Mouse (Mus musculus) megakaryocyte, embryonic 14.5 days (primary cell): ENCODE results near the gene Strbp. TPM values are rescaled to one million over a fixed set of nuclear protein-coding genes. Genes with fewer than 3 reads are reported as not detected.
"Not testable (repeated sequence)": the region's sequence is repeated elsewhere in the genome, so short reads cannot be mapped to it uniquely, and the experiment has no call there.

Experiments
- H3K27me3 ChIP-seq: replicated peaks from 2 replicates; pipeline ENCODE3; 2012; ENCODE audit warnings: inconsistent platforms
- H3K36me3 ChIP-seq: replicated peaks from 2 replicates; pipeline ENCODE3; 2012; ENCODE audit warnings: low read length, inconsistent platforms, mixed read lengths
- H3K4me1 ChIP-seq: 2 replicates; pipeline ENCODE4 v1.6.1; 2012; ENCODE audit warnings: inconsistent platforms
- H3K4me3 ChIP-seq: replicated peaks from 2 replicates; pipeline ENCODE3; 2012; ENCODE audit warnings: moderate library complexity, mild to moderate bottlenecking, inconsistent platforms
- H3K9me3 ChIP-seq: 2 replicates; pipeline ENCODE4 v1.6.1; 2012; ENCODE audit warnings: inconsistent platforms
- FLI1 ChIP-seq: IDR thresholded peaks from 2 replicates; pipeline ENCODE4 v1.6.1; 2012; ENCODE audit warnings: low read length, inconsistent platforms, mixed read lengths
- GATA1 ChIP-seq: IDR thresholded peaks from 3 replicates; pipeline ENCODE4 v1.6.1; 2012; ENCODE audit warnings: mixed read lengths, low read length, inconsistent platforms, borderline replicate concordance
- polyA plus RNA-seq: library from polyadenylated mRNA; stranded (reverse); fragments of >175 nt; gene quantifications from 2 replicates; pipeline ENCODE4 v1.2.3, GENCODE M21; 2012; ENCODE audit warnings: low replicate concordance; ENCODE audit not compliant: insufficient read depth

Strbp gene
- polyA plus RNA-seq, 1 experiment: 3.3 TPM

DNA sequence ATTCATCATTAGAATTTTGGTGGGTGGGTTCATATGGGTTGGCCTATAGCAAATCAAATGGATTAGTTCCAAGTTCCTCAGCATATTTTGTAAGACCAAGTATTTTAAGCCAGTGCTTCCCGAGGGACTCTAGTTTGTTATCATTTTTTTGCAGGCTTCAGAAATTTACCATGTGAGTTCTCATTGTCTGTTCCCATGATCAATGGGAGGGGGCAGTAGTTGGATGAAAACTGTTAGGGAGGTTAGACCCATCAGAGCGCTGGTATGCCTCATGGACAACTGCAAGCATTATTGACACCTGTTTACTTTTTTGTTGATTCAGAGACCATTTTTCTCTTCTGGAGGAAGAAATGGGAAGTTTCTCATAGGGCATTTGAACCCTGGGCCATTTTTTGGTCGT is 172.0 kb downstream of the Strbp start:
- H3K4me3 ChIP-seq: no peak overlapping the region
- no peak for TF ChIP-seq GATA1
- no peak for TF ChIP-seq FLI1
- peaks cover 64% of the 10 kb centered on the region for H3K36me3 ChIP-seq
- no peaks in the 10 kb centered on the region for H3K9me3 ChIP-seq
- H3K4me1 ChIP-seq: peaks cover 52% of the 10 kb centered on the region
- H3K27me3 ChIP-seq: no peaks in the 10 kb centered on the region

DNA sequence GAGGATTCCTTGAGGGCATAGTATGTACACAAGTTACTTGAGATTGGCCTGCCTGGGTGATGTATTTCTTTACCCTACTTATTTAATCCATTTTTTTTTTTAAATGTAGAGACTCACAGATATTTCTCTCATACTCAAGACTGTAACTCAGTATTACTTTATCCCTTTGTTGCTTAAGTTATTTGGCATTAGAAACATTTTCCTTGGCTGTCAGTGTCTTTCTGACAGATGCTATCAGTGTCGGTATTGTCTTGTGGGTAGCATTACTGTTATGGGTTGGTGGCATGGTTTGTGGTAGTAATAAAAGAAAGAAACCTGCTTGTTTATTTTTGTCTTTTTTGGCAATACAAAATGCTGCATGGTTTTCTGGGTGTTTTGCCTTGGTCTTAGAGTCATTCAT is 172.9 kb downstream of the Strbp start:
- H3K9me3 ChIP-seq: no peaks in the 10 kb centered on the region
- H3K27me3 ChIP-seq: no peaks in the 10 kb centered on the region
- peaks cover 55% of the 10 kb centered on the region for H3K4me1 ChIP-seq
- H3K36me3 ChIP-seq: peaks cover 56% of the 10 kb centered on the region
- no peak overlapping the region for H3K4me3 ChIP-seq
- TF ChIP-seq GATA1 (no peak), FLI1 (no peak)

- Histone ChIP-seq H3K36me3 (peaks cover 45% of the 10 kb centered on the region), H3K27me3 (no peaks in the 10 kb centered on the region), H3K4me3 (no peak overlapping the region), H3K9me3 (no peaks in the 10 kb centered on the region), H3K4me1 (peaks cover 55% of the 10 kb centered on the region)
- TF ChIP-seq FLI1: no peak
These were observed 174.3 kb downstream of the Strbp start for GRCm38 (mm10) chr2:37529397-37529796.

DNA sequence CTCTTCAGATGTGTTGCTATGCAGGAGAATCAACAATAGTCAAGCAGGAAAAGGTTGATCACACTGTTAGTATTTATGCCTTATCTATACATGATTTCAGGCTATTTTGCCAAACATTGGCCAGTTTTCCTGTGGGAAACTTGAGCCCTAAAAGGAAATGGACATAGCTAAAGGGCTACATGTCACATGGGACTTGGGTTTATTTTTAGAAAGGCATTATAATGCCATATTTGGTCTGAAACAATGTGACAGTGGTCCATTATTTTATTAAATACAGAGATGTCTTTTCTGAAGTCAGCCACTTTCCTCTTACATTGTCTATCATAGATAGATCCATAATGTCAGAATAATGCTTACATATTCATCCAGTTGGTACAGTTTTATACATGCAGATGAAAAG is 176.1 kb downstream of the Strbp start:
- Histone ChIP-seq H3K27me3 (no peaks in the 10 kb centered on the region), H3K4me3 (no peak overlapping the region), H3K4me1 (peaks cover 49% of the 10 kb centered on the region), H3K9me3 (no peaks in the 10 kb centered on the region), H3K36me3 (peaks cover 44% of the 10 kb centered on the region)
- TF ChIP-seq GATA1: no peak
- no peak for TF ChIP-seq FLI1

DNA sequence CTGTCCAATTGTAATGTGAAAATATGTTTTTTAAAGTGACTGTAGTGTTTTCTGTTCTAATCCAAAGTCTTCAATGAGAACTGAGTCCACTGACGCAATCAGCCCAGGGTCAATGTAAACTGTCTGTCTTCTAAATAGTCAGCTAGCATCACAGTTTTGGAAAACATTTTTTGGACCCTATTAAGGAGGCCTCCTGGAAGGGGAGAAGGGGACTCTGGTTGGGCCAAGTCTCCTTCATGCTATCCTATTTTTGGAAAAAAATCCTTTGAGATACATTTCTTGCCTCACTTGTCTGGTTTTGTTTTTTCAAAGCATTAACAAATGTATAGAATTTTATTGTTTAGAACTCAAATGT is 184.4 kb downstream of the Strbp start:
- Histone ChIP-seq H3K36me3 (peaks cover 60% of the 10 kb centered on the region), H3K4me1 (peaks cover 24% of the 10 kb centered on the region), H3K27me3 (no peaks in the 10 kb centered on the region), H3K4me3 (no peak overlapping the region), H3K9me3 (no peaks in the 10 kb centered on the region)
- TF ChIP-seq FLI1: no peak
- TF ChIP-seq GATA1: no peak

GRCm38 (mm10) chr2:37518561-37519285 is 184.9 kb downstream of the Strbp start:
- H3K9me3 ChIP-seq: no peaks in the 10 kb centered on the region
- TF ChIP-seq GATA1: no peak
- TF ChIP-seq FLI1: no peak
- H3K27me3 ChIP-seq: no peaks in the 10 kb centered on the region
- no peak overlapping the region for H3K4me3 ChIP-seq
- H3K4me1 ChIP-seq: peaks cover 24% of the 10 kb centered on the region
- H3K36me3 ChIP-seq: peaks cover 55% of the 10 kb centered on the region

GRCm38 (mm10) chr2:37516922-37517462 is 186.7 kb downstream of the Strbp start:
- Histone ChIP-seq H3K4me1 (peaks cover 41% of the 10 kb centered on the region), H3K4me3 (no peak overlapping the region), H3K36me3 (peaks cover 52% of the 10 kb centered on the region), H3K9me3 (no peaks in the 10 kb centered on the region), H3K27me3 (no peaks in the 10 kb centered on the region)
- TF ChIP-seq GATA1 (no peak), FLI1 (no peak)

GRCm38 (mm10) chr2:37516030-37516710 is 187.5 kb downstream of the Strbp start, which contains the start of gene Gpr21:
Gene Gpr21, plus strand, starts transcription at chr2:37516332.
- no peaks in the 10 kb centered on the region for H3K27me3 ChIP-seq
- no peaks in the 10 kb centered on the region for H3K9me3 ChIP-seq
- no peak within 1 kb of the TSS for H3K4me3 ChIP-seq
- TF ChIP-seq FLI1 (no peak), GATA1 (no peak)
- H3K36me3 ChIP-seq: peaks cover 59% of the 10 kb centered on the region
- H3K4me1 ChIP-seq: peaks cover 44% of the 10 kb centered on the region

- H3K4me1 ChIP-seq: peaks cover 31% of the 10 kb centered on the region
- TF ChIP-seq GATA1: no peak
- no peak for TF ChIP-seq FLI1
- no peak overlapping the region for H3K4me3 ChIP-seq
- no peaks in the 10 kb centered on the region for H3K9me3 ChIP-seq
- H3K36me3 ChIP-seq: peaks cover 74% of the 10 kb centered on the region
- H3K27me3 ChIP-seq: no peaks in the 10 kb centered on the region
These were observed 192.3 kb downstream of the Strbp start for GRCm38 (mm10) chr2:37511134-37511901.

DNA sequence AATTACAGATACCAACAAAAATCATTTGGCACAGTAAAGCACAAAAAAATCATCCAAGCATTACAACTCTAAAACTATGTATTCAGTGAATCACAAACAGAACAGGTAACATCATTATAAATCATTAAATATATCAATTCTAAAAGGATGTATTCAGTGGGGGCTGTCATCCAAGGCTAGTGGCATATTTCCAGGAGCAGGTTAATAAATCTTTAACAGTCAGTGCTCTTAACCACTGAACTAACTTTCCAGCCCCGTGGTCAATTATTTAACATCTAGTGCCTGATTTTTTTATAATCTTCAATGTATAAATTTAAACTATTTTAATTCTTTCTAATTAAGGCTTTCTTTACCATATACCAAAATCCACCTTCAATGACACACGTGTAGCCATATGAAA is 197.8 kb downstream of the Strbp start:
- H3K27me3 ChIP-seq, H3K4me1 ChIP-seq, H3K4me3 ChIP-seq, H3K9me3 ChIP-seq: not testable (repeated sequence)
- H3K36me3 ChIP-seq: peaks cover 83% of the 10 kb centered on the region
